Mouse (Mus musculus) brain, embryonic 14.5 days (tissue): ENCODE data around the gene Raver2. TPM values are rescaled to one million over a fixed set of nuclear protein-coding genes. Genes with fewer than 3 reads are reported as not detected.
A peak's percentile ranks its signal among the peaks of the same experiment; 100 is the strongest.

Experiments
- DNase-seq: peaks from one replicate; pipeline ENCODE4 v3.0.0-alpha.2; 2011; ENCODE audit warnings: low read depth
- CTCF ChIP-seq: fragments of 200-500 bp; IDR thresholded peaks from 2 replicates; pipeline ENCODE4 v1.5.1; 2012; ENCODE audit warnings: inconsistent platforms, mild to moderate bottlenecking, moderate library complexity, borderline replicate concordance; ENCODE audit not compliant: insufficient read depth, insufficient read length; ENCODE audit errors: extremely low read depth
- POLR2A ChIP-seq: fragments of 200-500 bp; IDR thresholded peaks from 2 replicates; pipeline ENCODE4 v1.6.1; 2012; ENCODE audit warnings: mild to moderate bottlenecking, inconsistent platforms, borderline replicate concordance; ENCODE audit not compliant: poor library complexity, insufficient read depth, insufficient read length, severe bottlenecking; ENCODE audit errors: extremely low read depth
- polyA plus RNA-seq: library from polyadenylated mRNA; depleted of rRNA; stranded (reverse); fragments of >200 nt; gene quantifications from 2 replicates; pipeline ENCODE4 v1.2.3, GENCODE M21; 2012; rRNA removed

Raver2 gene
- polyA plus RNA-seq: 9.5 and 10.3 TPM in 2 replicates

GRCm38 (mm10) chr4:101068786-101069153, at the start of gene Raver2:
Raver2 (plus strand) TSS chr4:101068983.
- TF ChIP-seq POLR2A (no peak), CTCF (peak; percentile 38; the same call in 1 of the 2 replicates)
- peak; percentile 73 for DNase-seq

DNA sequence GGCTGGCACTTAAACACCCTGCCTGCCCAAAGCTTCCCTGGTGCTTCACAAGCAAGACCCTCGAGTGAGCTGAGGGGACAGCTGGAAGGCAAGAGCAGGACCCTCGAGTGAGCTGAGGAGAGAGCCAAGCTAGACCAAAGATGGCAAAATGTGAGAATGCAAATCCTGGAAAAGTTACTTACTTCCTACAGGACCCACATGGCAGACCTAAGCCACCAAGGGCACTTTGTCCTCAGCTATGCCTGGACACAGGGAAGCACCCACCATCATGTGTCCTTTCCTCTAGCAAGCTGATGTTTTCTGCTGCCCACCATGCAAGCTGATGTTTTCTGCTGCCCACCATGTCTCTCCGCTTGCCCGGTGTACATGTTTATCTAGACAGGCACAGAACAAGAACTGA, 48.2 kb upstream of the Raver2 start, which contains the start of gene Gm10577:
TSS of gene Gm10577 (minus strand) at position 101 of the 400 bp plus-strand sequence.
- no peak for TF ChIP-seq POLR2A
- TF ChIP-seq CTCF: no peak
- no peak for DNase-seq

GRCm38 (mm10) chr4:101026566-101026965, 42.2 kb upstream of the Raver2 start:
- peak; percentile 54 for DNase-seq
- TF ChIP-seq CTCF: no peak
- no peak for TF ChIP-seq POLR2A

DNA sequence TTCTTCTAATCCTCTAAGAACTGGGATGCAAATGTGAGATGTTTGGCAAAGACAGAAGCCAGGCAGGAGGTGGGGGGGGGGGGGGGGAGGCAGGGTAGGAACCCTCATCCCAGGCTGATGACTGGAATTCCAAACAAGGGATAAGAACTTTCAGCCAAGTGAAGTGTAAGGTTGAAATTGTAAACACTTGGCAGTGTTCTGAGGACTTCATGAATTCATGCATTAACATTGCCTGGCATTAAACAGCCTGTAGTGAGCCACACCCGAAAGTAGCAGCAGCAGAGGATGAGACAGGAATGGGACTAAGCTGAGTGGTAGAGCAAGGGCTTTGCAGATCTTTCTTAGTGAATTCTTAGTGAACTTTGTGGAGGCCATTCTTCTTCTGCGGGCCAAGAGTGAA, 41.8 kb upstream of the Raver2 start:
- TF ChIP-seq CTCF: no peak
- no peak for TF ChIP-seq POLR2A
- DNase-seq: peak; percentile 81

- no peak for TF ChIP-seq POLR2A
- no peak for TF ChIP-seq CTCF
- no peak for DNase-seq
These were observed 40.9 kb upstream of the Raver2 start for GRCm38 (mm10) chr4:101027852-101028411.

DNA sequence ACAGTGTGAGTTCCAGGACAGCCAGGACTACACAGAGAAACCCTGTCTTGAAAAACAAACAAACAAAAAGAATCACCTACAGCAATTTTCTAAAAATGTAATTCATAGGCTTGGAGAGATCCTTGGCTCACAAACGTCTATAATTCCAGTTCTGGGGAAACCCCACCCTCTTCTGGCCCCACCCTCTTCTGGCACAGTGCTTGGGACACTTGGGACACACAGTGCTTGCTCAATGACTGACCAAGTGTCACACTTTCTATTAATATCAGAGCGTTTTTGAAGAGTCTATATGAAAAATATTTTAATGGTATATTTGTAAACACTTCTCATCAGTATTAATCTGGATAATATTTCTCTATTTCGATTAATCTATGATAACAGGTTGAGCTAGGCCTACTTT, 35.7 kb upstream of the Raver2 start:
- TF ChIP-seq POLR2A: no peak
- TF ChIP-seq CTCF: no peak
- DNase-seq: no peak

- no peak for TF ChIP-seq POLR2A
- TF ChIP-seq CTCF: no peak
- no peak for DNase-seq
These were observed 33.7 kb upstream of the Raver2 start for GRCm38 (mm10) chr4:101035131-101035530.

DNA sequence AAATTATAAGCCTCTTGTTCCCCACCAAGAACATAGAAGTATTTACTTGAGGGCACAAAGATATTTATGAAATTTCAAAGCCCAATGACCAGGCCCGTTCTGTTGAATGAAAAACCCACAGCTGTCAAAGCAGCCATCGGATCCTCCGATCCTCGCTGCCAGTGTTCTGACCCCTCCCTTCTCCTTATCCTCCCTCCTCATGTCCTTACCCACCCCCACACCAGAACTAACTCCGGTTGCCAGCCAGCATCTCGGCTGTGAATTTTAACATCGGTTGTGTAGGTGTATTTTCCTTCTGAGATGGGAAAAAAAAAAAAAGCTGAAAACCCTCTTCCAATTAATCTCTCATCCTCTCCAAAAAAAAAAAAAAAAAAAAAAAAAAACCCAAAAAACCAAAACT, 31.6 kb upstream of the Raver2 start:
- peak; percentile 5 for DNase-seq
- TF ChIP-seq CTCF: no peak
- no peak for TF ChIP-seq POLR2A

DNA sequence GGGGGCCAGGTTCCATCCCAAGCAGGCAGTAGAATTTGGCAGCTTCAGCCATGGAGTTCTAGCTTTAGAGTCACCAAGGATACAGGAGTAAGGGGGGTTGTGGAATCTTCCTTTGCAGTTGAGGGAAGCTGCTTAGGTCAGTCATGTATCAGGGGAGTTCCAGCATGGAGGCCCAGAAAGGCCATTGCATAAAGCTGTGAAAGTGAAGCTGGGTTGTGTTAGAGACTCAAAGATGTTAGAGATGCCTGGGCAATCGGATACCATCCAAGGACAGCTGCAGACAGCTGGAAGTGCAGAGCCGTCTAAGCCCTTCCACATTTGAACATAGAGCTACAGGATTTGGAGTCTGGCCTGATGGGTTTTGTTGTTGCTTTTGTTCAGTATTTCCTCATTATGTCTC, 25.1 kb upstream of the Raver2 start:
- DNase-seq: no peak
- TF ChIP-seq POLR2A (no peak), CTCF (no peak)

GRCm38 (mm10) chr4:101044149-101044548, 24.6 kb upstream of the Raver2 start:
- no peak for DNase-seq
- TF ChIP-seq POLR2A (no peak), CTCF (no peak)

GRCm38 (mm10) chr4:101046576-101046975, 22.2 kb upstream of the Raver2 start:
- TF ChIP-seq CTCF (no peak), POLR2A (no peak)
- DNase-seq: no peak

DNA sequence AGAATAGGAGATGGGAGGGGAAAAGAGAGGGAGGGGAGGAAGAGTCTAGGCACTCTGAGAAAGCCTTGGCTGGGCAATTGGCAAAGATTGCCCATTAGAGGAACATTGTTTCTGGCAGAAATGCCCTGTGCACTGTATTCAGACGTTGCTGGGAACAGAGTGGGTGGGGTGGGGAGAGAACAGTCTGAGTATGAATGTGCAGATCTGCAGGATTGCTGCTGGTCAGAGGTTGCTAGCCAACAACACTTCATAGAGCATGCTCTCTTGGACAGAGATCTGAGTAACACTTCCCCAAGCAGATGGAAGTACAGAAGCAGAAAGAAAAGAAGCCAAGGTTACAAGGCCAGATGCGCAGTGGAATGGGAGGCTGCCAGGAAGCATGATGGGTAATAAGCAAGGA, 6.6 kb upstream of the Raver2 start:
- TF ChIP-seq POLR2A: no peak
- no peak for TF ChIP-seq CTCF
- peak; percentile 53 for DNase-seq
